Mouse (Mus musculus) brain, embryonic 14.5 days (tissue): Measurements from ENCODE around the gene Slc39a2.

Experiments used
- CTCF ChIP-seq: fragments of 200-500 bp; IDR thresholded peaks from 2 replicates; pipeline ENCODE4 v1.5.1; 2012; ENCODE audit warnings: inconsistent platforms, mild to moderate bottlenecking, moderate library complexity, borderline replicate concordance; ENCODE audit not compliant: insufficient read depth, insufficient read length; ENCODE audit errors: extremely low read depth
- POLR2A ChIP-seq: fragments of 200-500 bp; IDR thresholded peaks from 2 replicates; pipeline ENCODE4 v1.6.1; 2012; ENCODE audit warnings: mild to moderate bottlenecking, inconsistent platforms, borderline replicate concordance; ENCODE audit not compliant: poor library complexity, insufficient read depth, insufficient read length, severe bottlenecking; ENCODE audit errors: extremely low read depth

- TF ChIP-seq POLR2A, result no peak
- no peak for TF ChIP-seq CTCF
These were observed 2.4 kb downstream of the Slc39a2 start for GRCm38 (mm10) chr14:51895071-51895470.
